Mouse (Mus musculus) forebrain, embryonic 14.5 days (tissue): ENCODE data around the gene Ankrd6. TPM values are rescaled to one million over a fixed set of nuclear protein-coding genes. Genes with fewer than 3 reads are reported as not detected.
A peak's percentile ranks its signal among the peaks of the same experiment; 100 is the strongest.

Source experiments
- ATAC-seq: fragments of 200-750 bp; cut with Nextera tagmentation; 2 replicates; pipeline ENCODE4 v1.8.0; 2017; ENCODE audit warnings: mild to moderate bottlenecking, moderate library complexity
- DNase-seq: peaks from one replicate; pipeline ENCODE4 v3.0.0-alpha.2; 2015; ENCODE audit warnings: low spot score
- H3K27ac ChIP-seq: fragments of 300-500 bp; sonication (generic); 2 replicates; pipeline ENCODE4 v1.5.1; 2014; ENCODE audit warnings: low read depth, mild to moderate bottlenecking, control low read depth, low read length, moderate library complexity
- H3K27me3 ChIP-seq: fragments of 300-500 bp; sonication (generic); replicated peaks from 2 replicates; pipeline ENCODE4 v1.6.1; 2014; ENCODE audit warnings: low read length, control low read depth, mixed read lengths; ENCODE audit not compliant: control insufficient read depth, insufficient read depth
- H3K36me3 ChIP-seq: fragments of 300-500 bp; sonication (generic); 2 replicates; pipeline ENCODE4 v1.6.1; 2014; ENCODE audit warnings: low read length, control low read depth; ENCODE audit not compliant: control insufficient read depth, insufficient read depth
- H3K4me1 ChIP-seq: fragments of 300-500 bp; sonication (generic); 2 replicates; pipeline ENCODE4 v1.6.1; 2014; ENCODE audit warnings: antibody characterized with exemption, low read length, control low read depth; ENCODE audit not compliant: control insufficient read depth, insufficient read depth
- H3K4me2 ChIP-seq: fragments of 300-500 bp; sonication (generic); 2 replicates; pipeline ENCODE4 v1.6.1; 2014; ENCODE audit warnings: mild to moderate bottlenecking, control low read depth, low read length
- H3K4me3 ChIP-seq: fragments of 300-500 bp; sonication (generic); 2 replicates; pipeline ENCODE4 v1.5.1; 2014; ENCODE audit warnings: low read depth, low read length, control low read depth
- H3K9ac ChIP-seq: fragments of 300-500 bp; sonication (generic); 2 replicates; pipeline ENCODE4 v1.6.1; 2014; ENCODE audit warnings: mild to moderate bottlenecking, low read length, control low read depth, moderate library complexity
- H3K9me3 ChIP-seq: fragments of 300-500 bp; sonication (generic); replicated peaks from 2 replicates; pipeline ENCODE4 v1.6.1; 2016; ENCODE audit warnings: low read length, control low read depth, mixed read lengths; ENCODE audit not compliant: control insufficient read depth
- WGBS: fragments of 180-500 bp; shearing (Covaris S2); extraction: QIAGEN DNeasy Blood & Tissue Kit; methylation state at CpG from one replicate; pipeline ENCODE4 v1.1.7; 2014; 5-methylcytosine and 5-hydroxymethylcytosine counted together
- polyA plus RNA-seq: library from polyadenylated mRNA; unstranded; fragments of >200 nt; fragmentation: Nextera tagmentation; extraction: Ambion mirVana; gene quantifications from 2 replicates; pipeline ENCODE4 v1.2.1, GENCODE M21; 2014

Ankrd6 gene
- polyA plus RNA-seq, 1 experiment from 2014 or later: 32.7 TPM

DNA sequence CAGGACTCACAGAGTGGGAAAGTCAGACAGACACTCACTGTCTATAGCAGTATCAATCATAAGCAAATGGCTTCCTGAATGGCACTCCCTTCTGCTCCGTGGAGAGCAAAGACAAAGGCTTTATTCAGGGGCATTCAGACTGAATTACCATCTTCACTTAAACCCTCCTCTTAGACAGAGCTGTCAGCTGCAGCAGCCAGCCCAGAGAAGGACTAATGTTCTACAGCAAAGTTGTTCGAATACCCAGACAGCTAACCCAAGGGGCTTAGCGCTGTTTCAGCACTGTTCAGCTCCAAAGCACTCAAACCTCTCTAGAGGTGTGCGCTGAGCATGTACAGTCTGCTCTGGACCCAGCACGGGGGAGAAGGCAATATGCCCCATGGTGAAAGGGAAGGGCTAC is 32.1 kb downstream of the Ankrd6 start:
- H3K27me3 ChIP-seq: no peaks in the 10 kb centered on the region
- no peak overlapping the region for H3K4me2 ChIP-seq
- 47% methylated on average over 5 of the region's 5 CpGs for WGBS
- ATAC-seq (no peak), DNase-seq (no peak)
- no peaks in the 10 kb centered on the region for H3K9me3 ChIP-seq
- no peak overlapping the region for H3K4me3 ChIP-seq
- peaks cover 29% of the 10 kb centered on the region for H3K4me1 ChIP-seq
- no peaks in the 10 kb centered on the region for H3K36me3 ChIP-seq
- peak overlapping the region; percentile 46; the same call in 1 of the 2 replicates for H3K27ac ChIP-seq
- H3K9ac ChIP-seq: no peak overlapping the region

DNA sequence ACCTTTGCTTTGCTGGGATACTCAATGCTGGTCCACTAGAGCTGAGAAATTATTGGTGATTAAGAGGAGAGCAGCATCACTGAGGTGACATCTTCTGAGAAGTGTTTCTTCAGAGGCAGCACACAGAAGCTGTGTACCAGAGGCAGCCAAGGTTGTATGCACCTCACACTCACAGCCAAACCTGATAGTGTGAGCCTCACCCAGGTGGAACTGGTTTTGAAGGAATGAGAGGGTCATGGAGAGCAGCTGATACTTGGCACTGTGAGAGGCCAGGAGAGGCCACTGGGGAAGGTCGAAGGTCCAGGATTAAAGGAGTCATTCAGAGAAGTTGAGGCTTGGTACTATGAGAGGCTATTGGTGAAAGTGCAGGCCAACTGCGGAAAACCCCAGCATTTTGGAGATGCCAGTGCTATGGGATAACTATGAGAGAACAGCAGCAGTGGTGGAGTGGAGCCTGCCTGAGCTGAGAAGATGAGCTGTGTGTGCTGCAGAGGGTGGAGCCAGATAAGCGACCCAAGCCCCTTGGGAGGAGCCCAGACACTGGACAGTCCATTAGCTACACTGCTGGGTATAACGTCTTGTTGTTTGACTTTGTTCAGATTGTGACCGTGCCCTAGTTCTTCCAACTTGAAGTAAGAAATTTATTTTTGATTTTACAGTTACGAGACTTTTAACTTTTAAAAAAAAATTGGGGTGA is 33.8 kb downstream of the Ankrd6 start:
- ATAC-seq: no peak
- no peaks in the 10 kb centered on the region for H3K27me3 ChIP-seq
- no peak overlapping the region for H3K27ac ChIP-seq
- H3K4me3 ChIP-seq: no peak overlapping the region
- no peak overlapping the region for H3K4me2 ChIP-seq
- peaks cover 20% of the 10 kb centered on the region for H3K4me1 ChIP-seq
- no peaks in the 10 kb centered on the region for H3K9me3 ChIP-seq
- WGBS: 79% methylated on average over 6 of the region's 6 CpGs
- H3K36me3 ChIP-seq: no peaks in the 10 kb centered on the region
- H3K9ac ChIP-seq: no peak overlapping the region
- no peak for DNase-seq

DNA sequence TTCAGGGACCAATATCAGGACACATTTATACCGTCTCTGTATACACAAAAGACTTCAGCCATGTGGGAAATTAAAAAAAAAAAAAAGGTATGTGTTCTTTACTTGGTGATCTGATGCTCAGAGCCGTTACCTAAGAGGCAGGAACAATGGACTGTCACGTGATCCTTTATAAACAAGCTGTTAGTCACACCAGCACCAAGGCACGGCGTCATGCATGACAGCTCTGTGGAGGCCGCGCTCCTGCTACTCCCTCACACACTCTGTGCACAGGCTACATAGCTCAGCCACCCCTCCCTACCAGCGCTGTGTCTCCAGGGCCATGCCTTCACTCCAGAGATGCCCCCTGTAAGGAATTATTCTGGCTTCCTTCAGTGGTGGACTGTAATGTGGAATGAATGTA is 34.7 kb downstream of the Ankrd6 start:
- ATAC-seq (peak; percentile 53; the same call in 1 of the 2 replicates), DNase-seq (peak; percentile 59)
- H3K4me1 ChIP-seq: peaks cover 15% of the 10 kb centered on the region
- no peaks in the 10 kb centered on the region for H3K36me3 ChIP-seq
- no peaks in the 10 kb centered on the region for H3K27me3 ChIP-seq
- no peak overlapping the region for H3K9ac ChIP-seq
- H3K4me3 ChIP-seq: no peak overlapping the region
- no peaks in the 10 kb centered on the region for H3K9me3 ChIP-seq
- 40% methylated on average over 8 of the region's 8 CpGs for WGBS
- no peak overlapping the region for H3K4me2 ChIP-seq
- no peak overlapping the region for H3K27ac ChIP-seq

DNA sequence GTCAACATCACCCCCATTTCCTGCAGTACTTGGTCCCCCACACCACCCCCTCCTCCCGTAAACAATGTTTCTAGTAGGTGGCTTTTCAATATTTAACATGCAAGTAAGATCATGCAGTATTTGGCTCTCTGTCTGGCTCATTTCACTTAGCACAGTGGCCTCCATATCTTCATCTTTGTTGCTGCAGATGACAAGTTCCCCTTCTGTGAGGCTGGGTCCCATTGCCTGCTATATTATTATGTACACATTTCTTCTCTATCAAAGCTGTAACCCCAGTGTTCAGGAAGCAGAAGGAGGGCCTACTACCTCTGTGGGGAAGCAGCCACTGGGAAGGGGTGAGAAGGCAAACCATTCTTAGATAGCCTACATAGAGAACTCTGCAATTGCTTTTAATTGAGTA is 40.6 kb downstream of the Ankrd6 start:
- no peak overlapping the region for H3K4me2 ChIP-seq
- ATAC-seq: no peak
- no peaks in the 10 kb centered on the region for H3K36me3 ChIP-seq
- H3K4me1 ChIP-seq: no peaks in the 10 kb centered on the region
- no peak overlapping the region for H3K27ac ChIP-seq
- no peak overlapping the region for H3K4me3 ChIP-seq
- H3K27me3 ChIP-seq: no peaks in the 10 kb centered on the region
- no peak for DNase-seq
- no peaks in the 10 kb centered on the region for H3K9me3 ChIP-seq
- no peak overlapping the region for H3K9ac ChIP-seq
- WGBS: 95% methylated on average over 1 of the region's 1 CpGs

DNA sequence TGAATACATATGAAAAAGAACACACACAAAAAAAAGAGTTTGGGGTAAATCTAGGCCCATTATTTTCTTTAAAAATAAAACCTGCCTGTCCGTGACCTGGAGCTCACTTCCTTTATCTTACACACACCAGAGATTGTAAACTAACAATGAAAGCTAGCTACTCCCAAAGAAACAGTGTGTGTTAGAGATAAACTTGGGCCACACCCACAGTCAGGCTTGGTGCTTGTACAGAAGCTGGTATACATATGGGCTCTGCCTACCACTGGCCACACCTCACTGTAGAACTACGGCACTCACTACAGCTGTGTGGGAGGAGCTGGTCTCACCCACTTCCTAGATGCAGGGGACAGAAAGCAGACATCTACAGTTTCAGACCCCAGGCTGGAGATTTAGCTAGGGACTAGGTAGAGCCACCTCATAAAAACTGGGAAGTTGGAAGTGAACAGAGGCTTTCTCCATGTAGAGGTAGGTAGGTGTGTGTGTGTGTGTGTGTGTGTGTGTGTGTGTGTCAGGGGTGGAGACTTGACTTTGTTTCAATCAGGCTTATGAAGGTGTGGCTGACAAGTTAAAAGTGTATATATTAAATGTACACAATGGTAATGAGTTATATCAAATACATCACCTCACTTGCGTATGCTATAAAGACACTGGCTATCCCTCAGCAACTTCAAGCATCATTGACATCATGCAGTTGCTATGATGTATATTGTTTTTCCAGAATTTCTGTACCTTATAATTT is 41.2 kb downstream of the Ankrd6 start:
- no peak overlapping the region for H3K27ac ChIP-seq
- no peak overlapping the region for H3K4me2 ChIP-seq
- no peaks in the 10 kb centered on the region for H3K4me1 ChIP-seq
- H3K36me3 ChIP-seq: no peaks in the 10 kb centered on the region
- DNase-seq: no peak
- no peaks in the 10 kb centered on the region for H3K9me3 ChIP-seq
- 86% methylated on average over 3 of the region's 3 CpGs for WGBS
- ATAC-seq: no peak
- no peak overlapping the region for H3K9ac ChIP-seq
- no peaks in the 10 kb centered on the region for H3K27me3 ChIP-seq
- no peak overlapping the region for H3K4me3 ChIP-seq

DNA sequence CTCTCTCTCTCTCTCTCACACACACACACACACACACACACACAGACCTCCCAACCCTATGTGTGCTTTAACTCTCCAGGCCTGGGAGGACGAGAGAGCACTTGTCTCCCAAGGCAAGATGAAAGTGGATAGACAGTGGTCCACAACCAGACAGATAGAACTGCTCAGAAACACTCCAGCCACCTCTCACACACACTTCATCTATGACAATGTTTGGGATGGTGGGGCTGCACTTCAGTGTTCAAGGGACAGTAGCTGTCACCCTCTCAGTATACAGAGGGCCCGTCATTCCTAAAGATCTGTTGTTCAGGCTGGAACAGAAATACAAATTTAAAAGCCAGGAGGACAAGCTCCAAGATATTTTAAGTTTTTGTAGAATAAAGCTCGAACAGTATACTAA is 43.0 kb downstream of the Ankrd6 start:
- 87% methylated on average over 3 of the region's 3 CpGs for WGBS
- no peak for ATAC-seq
- no peaks in the 10 kb centered on the region for H3K4me1 ChIP-seq
- H3K9me3 ChIP-seq: no peaks in the 10 kb centered on the region
- H3K9ac ChIP-seq: no peak overlapping the region
- H3K4me3 ChIP-seq: no peak overlapping the region
- no peak overlapping the region for H3K27ac ChIP-seq
- no peak overlapping the region for H3K4me2 ChIP-seq
- no peaks in the 10 kb centered on the region for H3K27me3 ChIP-seq
- H3K36me3 ChIP-seq: no peaks in the 10 kb centered on the region
- DNase-seq: no peak

DNA sequence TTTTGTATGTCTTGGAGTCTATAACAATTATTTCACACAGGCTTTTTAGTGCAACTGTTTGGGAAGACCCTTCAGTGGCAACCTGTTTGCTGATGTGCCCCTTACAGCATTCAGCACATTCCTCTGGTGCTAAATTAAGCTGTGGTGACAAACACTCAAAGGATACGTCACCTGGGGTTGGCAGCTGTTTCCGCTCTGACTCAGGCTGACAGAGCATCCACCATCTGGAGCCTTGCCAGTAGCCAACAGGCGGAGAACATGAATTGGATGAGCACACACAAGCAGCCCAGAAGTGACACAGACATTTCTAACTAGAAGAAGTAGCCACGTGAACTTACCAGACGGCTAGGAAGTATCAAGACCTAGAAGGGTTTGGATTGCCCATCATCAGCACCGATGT is 44.0 kb downstream of the Ankrd6 start:
- H3K4me1 ChIP-seq: no peaks in the 10 kb centered on the region
- no peak overlapping the region for H3K4me2 ChIP-seq
- DNase-seq: peak; percentile 70
- H3K36me3 ChIP-seq: no peaks in the 10 kb centered on the region
- 53% methylated on average over 6 of the region's 6 CpGs for WGBS
- no peaks in the 10 kb centered on the region for H3K9me3 ChIP-seq
- no peaks in the 10 kb centered on the region for H3K27me3 ChIP-seq
- no peak overlapping the region for H3K4me3 ChIP-seq
- no peak overlapping the region for H3K27ac ChIP-seq
- H3K9ac ChIP-seq: no peak overlapping the region
- peak; percentile 54; the same call in 1 of the 2 replicates for ATAC-seq

DNA sequence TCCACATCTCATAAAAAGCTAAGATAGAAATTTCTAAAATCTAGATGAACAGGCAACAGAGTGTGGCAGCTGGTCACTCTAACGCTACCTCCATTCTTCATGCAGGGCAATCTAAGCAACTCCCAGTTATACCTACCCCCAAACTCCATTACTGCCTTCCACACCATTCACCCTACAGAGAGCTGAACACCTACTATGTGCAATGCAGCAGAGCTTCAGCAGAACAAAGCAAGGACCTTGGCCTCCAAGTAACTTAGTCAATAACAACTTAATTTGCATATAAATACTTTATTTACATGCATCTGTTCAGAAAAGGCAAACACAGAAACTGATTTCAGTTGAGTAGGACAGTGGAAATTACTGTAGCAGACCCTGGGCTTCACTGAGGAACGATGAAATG is 44.7 kb downstream of the Ankrd6 start:
- Histone ChIP-seq H3K9me3 (no peaks in the 10 kb centered on the region), H3K27me3 (no peaks in the 10 kb centered on the region), H3K9ac (no peak overlapping the region), H3K27ac (no peak overlapping the region), H3K4me2 (no peak overlapping the region), H3K4me3 (no peak overlapping the region), H3K4me1 (no peaks in the 10 kb centered on the region), H3K36me3 (no peaks in the 10 kb centered on the region)
- no peak for ATAC-seq
- DNase-seq: no peak
- 85% methylated on average over 2 of the region's 2 CpGs for WGBS

DNA sequence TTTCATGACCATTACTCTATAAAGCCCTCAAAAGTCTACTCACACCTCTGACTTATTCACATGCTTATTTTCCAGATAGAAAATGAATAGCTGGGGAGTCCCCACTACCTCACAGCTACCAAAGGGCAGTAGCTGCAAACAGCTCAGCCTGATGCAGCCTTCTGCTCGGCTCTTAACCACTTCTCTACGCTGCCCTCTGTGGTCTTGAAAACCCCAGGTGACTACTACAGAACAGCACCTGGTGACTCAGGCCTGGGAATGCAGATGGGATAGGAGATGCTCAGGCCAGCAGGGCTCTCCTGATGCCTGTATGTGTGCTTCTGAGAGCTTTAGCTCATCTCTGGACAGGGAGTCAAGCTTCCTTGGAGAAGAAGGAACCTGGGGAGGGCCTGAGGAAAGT is 45.3 kb downstream of the Ankrd6 start:
- Histone ChIP-seq H3K9me3 (no peaks in the 10 kb centered on the region), H3K4me1 (no peaks in the 10 kb centered on the region), H3K4me2 (no peak overlapping the region), H3K9ac (no peak overlapping the region), H3K36me3 (no peaks in the 10 kb centered on the region), H3K27ac (no peak overlapping the region), H3K4me3 (no peak overlapping the region), H3K27me3 (no peaks in the 10 kb centered on the region)
- ATAC-seq (no peak), DNase-seq (no peak)
- 78% methylated on average over 2 of the region's 2 CpGs for WGBS
